In genomic region chr3:138305486-138306289, GRCm38 (mm10) we compare ENCODE assay signal across 18 mouse cellular contexts. TPM values are rescaled to one million over a fixed set of nuclear protein-coding genes. Genes with fewer than 3 reads are reported as not detected.
A peak's percentile ranks its signal among the peaks of the same experiment; 100 is the strongest.
DNase-seq lines count a peak whose midpoint lies in the region; ATAC-seq and TF ChIP-seq lines count a peak whose summit lies in the region.
"Had no signal": no experiment of that assay in that cellular context is flagged by ENCODE, and none has a peak within 500 bp of the region (broad histone marks: within the 10 kb centered on the region; RNA-seq: fewer than 3 reads in every experiment).

No protein-coding gene starts in this region.

- no peaks in the 10 kb centered on the region for H3K4me1 ChIP-seq in hindbrain, embryonic 14.5 days (replicated peaks; ENCODE audit: control insufficient read depth, insufficient read depth, low read length)
- H3K4me1 ChIP-seq in hindbrain, embryonic 11.5 days (replicated peaks; ENCODE audit: control insufficient read depth, insufficient read depth, low read length), result no peaks in the 10 kb centered on the region
- no peaks in the 10 kb centered on the region for H3K4me1 ChIP-seq in midbrain, embryonic 14.5 days (ENCODE audit: control insufficient read depth, insufficient read depth, low read length)
- 0 out of 2 replicates have a peak, but pooled peaks cover 7% of the 10 kb centered on the region for H3K4me1 ChIP-seq in midbrain, postnatal 0 days (ENCODE audit: insufficient read depth, low read length)
- H3K4me1 ChIP-seq in intestine, embryonic 14.5 days (replicated peaks; ENCODE audit: control insufficient read depth, insufficient read depth, low read length), result 0 out of 2 replicates have a peak, but pooled peaks cover 6% of the 10 kb centered on the region
- no peaks in the 10 kb centered on the region for H3K4me1 ChIP-seq in stomach, postnatal 0 days (replicated peaks; ENCODE audit: control insufficient read depth, insufficient read depth)

- no peaks in the 10 kb centered on the region for H3K9me3 ChIP-seq in hindbrain, embryonic 14.5 days (ENCODE audit: control insufficient read depth, low read length)
- no peaks in the 10 kb centered on the region for H3K9me3 ChIP-seq in hindbrain, embryonic 11.5 days (ENCODE audit: control insufficient read depth, low read length)
- H3K9me3 ChIP-seq in midbrain, embryonic 14.5 days (ENCODE audit: control insufficient read depth, low read length), result no peaks in the 10 kb centered on the region
- H3K9me3 ChIP-seq in midbrain, postnatal 0 days (ENCODE audit: low read length), result no peaks in the 10 kb centered on the region
- no peaks in the 10 kb centered on the region for H3K9me3 ChIP-seq in intestine, embryonic 14.5 days (ENCODE audit: control insufficient read depth, low read length)
- H3K9me3 ChIP-seq in stomach, postnatal 0 days (ENCODE audit: control insufficient read depth, low read length), result no peaks in the 10 kb centered on the region
- H3K9me3 ChIP-seq: hindbrain, embryonic 10.5 days; neural tube, embryonic 15.5 days had no signal

- no peak for TF ChIP-seq EP300 in stomach, postnatal 0 days (optimal IDR thresholded peaks at IDR 0.05)

- H3K36me3 ChIP-seq in hindbrain, embryonic 14.5 days (replicated peaks; ENCODE audit: control insufficient read depth, insufficient read depth), result no peaks in the 10 kb centered on the region
- no peaks in the 10 kb centered on the region for H3K36me3 ChIP-seq in hindbrain, embryonic 11.5 days (ENCODE audit: control insufficient read depth, insufficient read depth, low read length)
- no peaks in the 10 kb centered on the region for H3K36me3 ChIP-seq in midbrain, embryonic 14.5 days (ENCODE audit: control insufficient read depth, insufficient read depth, low read length)
- H3K36me3 ChIP-seq in midbrain, postnatal 0 days (ENCODE audit: insufficient read depth, low read length), result no peaks in the 10 kb centered on the region
- H3K36me3 ChIP-seq in intestine, embryonic 14.5 days (ENCODE audit: control insufficient read depth, insufficient read depth, low read length), result no peaks in the 10 kb centered on the region
- no peaks in the 10 kb centered on the region for H3K36me3 ChIP-seq in stomach, postnatal 0 days (ENCODE audit: control insufficient read depth, insufficient read depth, low read length)
- H3K36me3 ChIP-seq: hindbrain, embryonic 10.5 days; neural tube, embryonic 15.5 days had no signal

- WGBS in hindbrain, embryonic 14.5 days, result 68% methylated on average over 10 of the region's 10 CpGs
- 66% methylated on average over 10 of the region's 10 CpGs for WGBS in hindbrain, embryonic 11.5 days
- WGBS in midbrain, embryonic 14.5 days, result 77% methylated on average over 10 of the region's 10 CpGs
- 71% methylated on average over 10 of the region's 10 CpGs for WGBS in midbrain, postnatal 0 days
- WGBS in intestine, embryonic 14.5 days, result 44% methylated on average over 10 of the region's 10 CpGs
- 47% methylated on average over 10 of the region's 10 CpGs for WGBS in stomach, postnatal 0 days

- H3K4me2 ChIP-seq in hindbrain, embryonic 14.5 days (replicated peaks), result no peak overlapping the region
- H3K4me2 ChIP-seq in hindbrain, embryonic 11.5 days (replicated peaks; ENCODE audit: low read depth, low read length), result no peak overlapping the region
- no peak overlapping the region for H3K4me2 ChIP-seq in midbrain, embryonic 14.5 days (ENCODE audit: low read length)
- no peak overlapping the region for H3K4me2 ChIP-seq in midbrain, postnatal 0 days (ENCODE audit: low read depth, low read length, poor library complexity, severe bottlenecking)
- H3K4me2 ChIP-seq in intestine, embryonic 14.5 days (ENCODE audit: low read length), result no peak overlapping the region
- no peak overlapping the region for H3K4me2 ChIP-seq in stomach, postnatal 0 days (replicated peaks; ENCODE audit: low read depth)
- H3K4me2 ChIP-seq: neural tube, embryonic 15.5 days had no signal

- H3K9ac ChIP-seq in hindbrain, embryonic 14.5 days, result no peak overlapping the region
- H3K9ac ChIP-seq in hindbrain, embryonic 11.5 days (ENCODE audit: low read depth, low read length), result no peak overlapping the region
- H3K9ac ChIP-seq in midbrain, embryonic 14.5 days (replicated peaks; ENCODE audit: low read length), result no peak overlapping the region
- H3K9ac ChIP-seq in midbrain, postnatal 0 days (replicated peaks; ENCODE audit: low read length, poor library complexity, severe bottlenecking), result no peak overlapping the region
- H3K9ac ChIP-seq in intestine, embryonic 14.5 days (ENCODE audit: low read length), result no peak overlapping the region
- no peak overlapping the region for H3K9ac ChIP-seq in stomach, postnatal 0 days (ENCODE audit: low read length)
- H3K9ac ChIP-seq: neural tube, embryonic 15.5 days had no signal

- H3K27ac ChIP-seq in hindbrain, embryonic 14.5 days, result 0 out of 2 replicates have a peak overlapping the region, but pooled peaks have one; percentile 18
- no peak overlapping the region for H3K27ac ChIP-seq in hindbrain, embryonic 11.5 days (ENCODE audit: low read depth, low read length)
- H3K27ac ChIP-seq in midbrain, embryonic 14.5 days (replicated peaks; ENCODE audit: low read depth, low read length), result no peak overlapping the region
- no peak overlapping the region for H3K27ac ChIP-seq in midbrain, postnatal 0 days (ENCODE audit: low read depth, low read length)
- H3K27ac ChIP-seq in intestine, embryonic 14.5 days (ENCODE audit: low read depth), result no peak overlapping the region
- H3K27ac ChIP-seq in stomach, postnatal 0 days (replicated peaks), result peak overlapping the region; percentile 13; the same call in 1 of the 2 replicates
- H3K27ac ChIP-seq: hindbrain, embryonic 10.5 days; neural tube, embryonic 15.5 days had no signal

- DNase-seq in hindbrain, embryonic 14.5 days (ENCODE audit: low spot score), result no peak
- DNase-seq in hindbrain, embryonic 11.5 days (ENCODE audit: low spot score), result no peak
- DNase-seq in midbrain, embryonic 14.5 days, result peak; percentile 5
- no peak for DNase-seq in midbrain, postnatal 0 days (ENCODE audit: low spot score)
- peak; percentile 55 for DNase-seq in intestine, embryonic 14.5 days (ENCODE audit: low spot score)
- DNase-seq in stomach, postnatal 0 days (ENCODE audit: low spot score), result peak; percentile 29
- no peak for DNase-seq in heart, adult 8-10 months (ENCODE audit: low spot score)
- DNase-seq in adipocyte (ENCODE audit: low spot score), result no peak
- DNase-seq: adrenal gland, adult 2 months; kidney, postnatal 36 days; lung, adult 18-20 months; right cerebral cortex, adult 18-20 months had no signal

- ATAC-seq in hindbrain, embryonic 14.5 days (ENCODE audit: low FRiP score), result no peak
- no peak for ATAC-seq in hindbrain, embryonic 11.5 days (ENCODE audit: low FRiP score)
- ATAC-seq in midbrain, embryonic 14.5 days (ENCODE audit: low FRiP score, low TSS enrichment), result no peak
- no peak for ATAC-seq in midbrain, postnatal 0 days (ENCODE audit: low FRiP score)
- ATAC-seq in intestine, embryonic 14.5 days (replicated peaks; ENCODE audit: low FRiP score, low TSS enrichment, low read depth), result peak; percentile 41
- no peak for ATAC-seq in stomach, postnatal 0 days (ENCODE audit: low FRiP score, low TSS enrichment)
- ATAC-seq: CD4-positive, CD25-positive, alpha-beta regulatory T cell, adult 4 months had no signal

- no peak overlapping the region for H3K4me3 ChIP-seq in hindbrain, embryonic 14.5 days (replicated peaks; ENCODE audit: low read length)
- H3K4me3 ChIP-seq in hindbrain, embryonic 11.5 days (ENCODE audit: low read depth, low read length), result no peak overlapping the region
- H3K4me3 ChIP-seq in midbrain, embryonic 14.5 days (replicated peaks; ENCODE audit: low read depth, low read length), result no peak overlapping the region
- H3K4me3 ChIP-seq in midbrain, postnatal 0 days (ENCODE audit: low read depth, low read length), result no peak overlapping the region
- H3K4me3 ChIP-seq in intestine, embryonic 14.5 days (ENCODE audit: low read depth, low read length), result no peak overlapping the region
- no peak overlapping the region for H3K4me3 ChIP-seq in stomach, postnatal 0 days (ENCODE audit: low read depth, low read length)
- H3K4me3 ChIP-seq: hindbrain, embryonic 10.5 days; neural tube, embryonic 15.5 days had no signal

- TF ChIP-seq CTCF in midbrain, postnatal 0 days (IDR thresholded peaks at IDR 0.05), result no peak
- no peak for TF ChIP-seq CTCF in stomach, postnatal 0 days (IDR thresholded peaks at IDR 0.05; ENCODE audit: low read depth)

- no peaks in the 10 kb centered on the region for H3K27me3 ChIP-seq in hindbrain, embryonic 14.5 days (ENCODE audit: control insufficient read depth, insufficient read depth, low read length)
- H3K27me3 ChIP-seq in hindbrain, embryonic 11.5 days (ENCODE audit: control insufficient read depth, insufficient read depth, low read length), result no peaks in the 10 kb centered on the region
- no peaks in the 10 kb centered on the region for H3K27me3 ChIP-seq in midbrain, embryonic 14.5 days (ENCODE audit: control insufficient read depth, insufficient read depth, low read length)
- no peaks in the 10 kb centered on the region for H3K27me3 ChIP-seq in midbrain, postnatal 0 days (ENCODE audit: insufficient read depth, low read length)
- no peaks in the 10 kb centered on the region for H3K27me3 ChIP-seq in intestine, embryonic 14.5 days (replicated peaks; ENCODE audit: control insufficient read depth, insufficient read depth, low read length)
- no peaks in the 10 kb centered on the region for H3K27me3 ChIP-seq in stomach, postnatal 0 days (ENCODE audit: control insufficient read depth, insufficient read depth, low read length)
- H3K27me3 ChIP-seq: neural tube, embryonic 15.5 days had no signal

RNA-seq across cellular contexts. Expression of gene Adh6a, which starts 7.4 kb away (rescaled TPM):
- polyA plus RNA-seq in hindbrain, embryonic 14.5 days (2014; fragmentation: Nextera tagmentation; extraction: Ambion mirVana), result not detected in 2 replicates
- not detected in 2 replicates for polyA plus RNA-seq in hindbrain, embryonic 11.5 days (2014; fragmentation: Nextera tagmentation; extraction: Ambion mirVana)
- polyA plus RNA-seq in midbrain, embryonic 14.5 days (2014; fragmentation: Nextera tagmentation; extraction: Ambion mirVana), result not detected in 2 replicates
- not detected in 2 replicates for total RNA-seq in midbrain, postnatal 0 days (2014; rRNA removed)
- polyA plus RNA-seq in midbrain, postnatal 0 days (2015; fragmentation: Nextera tagmentation; extraction: Ambion mirVana), result not detected in 2 replicates
- 0.31 TPM in 2 replicates for polyA plus RNA-seq in intestine, embryonic 14.5 days (2014; fragmentation: Nextera tagmentation; extraction: Ambion mirVana)
- 32.6 and 47.0 TPM in 2 replicates for polyA plus RNA-seq in stomach, postnatal 0 days (2015; fragmentation: Nextera tagmentation; extraction: Ambion mirVana)
- total RNA-seq in heart, adult 8-10 months (2022), result not detected
- total RNA-seq: adrenal gland, adult 2 months; left cerebral cortex, postnatal 25 days had no signal
- polyA plus RNA-seq: adrenal gland, adult 2 months; CD4-positive, CD25-positive, alpha-beta regulatory T cell, adult 4 months; cortical plate, adult 2 months; hindbrain, embryonic 10.5 days; midbrain, embryonic 16.5 days had no signal

RNA-seq across cellular contexts. Expression of gene Adh6b, which starts 35.9 kb away (rescaled TPM):
- 0.16 and 0.29 TPM in 2 replicates for polyA plus RNA-seq in hindbrain, embryonic 14.5 days (2014; fragmentation: Nextera tagmentation; extraction: Ambion mirVana)
- polyA plus RNA-seq in hindbrain, embryonic 11.5 days (2014; fragmentation: Nextera tagmentation; extraction: Ambion mirVana), result 0.25 and 0.37 TPM in 2 replicates
- 0.12 TPM in 1 of 2 replicates, not detected in the other for polyA plus RNA-seq in midbrain, embryonic 14.5 days (2014; fragmentation: Nextera tagmentation; extraction: Ambion mirVana)
- 0.38 and 0.71 TPM in 2 replicates for total RNA-seq in midbrain, postnatal 0 days (2014; rRNA removed)
- polyA plus RNA-seq in midbrain, postnatal 0 days (2015; fragmentation: Nextera tagmentation; extraction: Ambion mirVana), result 0.15 and 0.20 TPM in 2 replicates
- polyA plus RNA-seq in intestine, embryonic 14.5 days (2014; fragmentation: Nextera tagmentation; extraction: Ambion mirVana), result 0.11 TPM in 1 of 2 replicates, not detected in the other
- 0.74 and 0.79 TPM in 2 replicates for polyA plus RNA-seq in stomach, postnatal 0 days (2015; fragmentation: Nextera tagmentation; extraction: Ambion mirVana)
- 1 to 10 TPM; 1.2 to 2.7 (median 1.6) TPM for total RNA-seq in heart, adult 8-10 months (2022)
- total RNA-seq: left cerebral cortex, postnatal 25 days had no signal
- polyA plus RNA-seq: adrenal gland, adult 2 months; CD4-positive, CD25-positive, alpha-beta regulatory T cell, adult 4 months; cortical plate, adult 2 months had no signal

RNA-seq across cellular contexts. Expression of gene Adh1, which starts 44.9 kb away (rescaled TPM):
- 1.3 and 1.6 TPM in 2 replicates for polyA plus RNA-seq in hindbrain, embryonic 14.5 days (2014; fragmentation: Nextera tagmentation; extraction: Ambion mirVana)
- polyA plus RNA-seq in hindbrain, embryonic 11.5 days (2014; fragmentation: Nextera tagmentation; extraction: Ambion mirVana), result 0.29 and 0.59 TPM in 2 replicates
- polyA plus RNA-seq in midbrain, embryonic 14.5 days (2014; fragmentation: Nextera tagmentation; extraction: Ambion mirVana), result 0.32 and 0.51 TPM in 2 replicates
- 0.80 and 4.2 TPM in 2 replicates for total RNA-seq in midbrain, postnatal 0 days (2014; rRNA removed)
- polyA plus RNA-seq in midbrain, postnatal 0 days (2015; fragmentation: Nextera tagmentation; extraction: Ambion mirVana), result 3.2 and 4.0 TPM in 2 replicates
- polyA plus RNA-seq in intestine, embryonic 14.5 days (2014; fragmentation: Nextera tagmentation; extraction: Ambion mirVana), result 14.9 and 22.9 TPM in 2 replicates
- 134 and 155 TPM in 2 replicates for polyA plus RNA-seq in stomach, postnatal 0 days (2015; fragmentation: Nextera tagmentation; extraction: Ambion mirVana)
- total RNA-seq in heart, adult 8-10 months (2022), result 10 to 100 TPM; 26.8 to 55.8 (median 33.1) TPM

Comparison
In these comparisons a context has a peak if more than half of its experiments do, and no peak if none do; other contexts are left out.
1. DNase-seq: peak in midbrain, embryonic 14.5 days (single experiment), intestine, embryonic 14.5 days (single experiment) and stomach, postnatal 0 days (single experiment); none in hindbrain, embryonic 14.5 days (single experiment), hindbrain, embryonic 11.5 days (single experiment), midbrain, postnatal 0 days (single experiment), heart, adult 8-10 months (single experiment) and adipocyte (single experiment).
2. H3K27ac ChIP-seq: peak in hindbrain, embryonic 14.5 days (single experiment) and stomach, postnatal 0 days (single experiment); none in hindbrain, embryonic 11.5 days (single experiment), midbrain, embryonic 14.5 days (single experiment), midbrain, postnatal 0 days (single experiment) and intestine, embryonic 14.5 days (single experiment).
3. RNA of gene Adh6a, which starts 7.4 kb away (polyA plus RNA-seq): 32.6 to 47.0 TPM in stomach, postnatal 0 days; 0.31 TPM in intestine, embryonic 14.5 days, not detected in hindbrain, embryonic 14.5 days, not detected in midbrain, embryonic 14.5 days, not detected in hindbrain, embryonic 11.5 days and not detected in midbrain, postnatal 0 days; every median in the first group is over 10 times any median in the second.